Mouse (Mus musculus) lung, postnatal 0 days (tissue): ENCODE results near the gene Hc.

Source experiments
- CTCF ChIP-seq: IDR thresholded peaks from 2 replicates; pipeline ENCODE4 v1.5.1; 2016; ENCODE audit warnings: antibody characterized with exemption, mild to moderate bottlenecking
- EP300 ChIP-seq: IDR thresholded peaks from 2 replicates; pipeline ENCODE4 v1.6.1; 2016; ENCODE audit warnings: antibody characterized with exemption, mild to moderate bottlenecking, control low read depth

DNA sequence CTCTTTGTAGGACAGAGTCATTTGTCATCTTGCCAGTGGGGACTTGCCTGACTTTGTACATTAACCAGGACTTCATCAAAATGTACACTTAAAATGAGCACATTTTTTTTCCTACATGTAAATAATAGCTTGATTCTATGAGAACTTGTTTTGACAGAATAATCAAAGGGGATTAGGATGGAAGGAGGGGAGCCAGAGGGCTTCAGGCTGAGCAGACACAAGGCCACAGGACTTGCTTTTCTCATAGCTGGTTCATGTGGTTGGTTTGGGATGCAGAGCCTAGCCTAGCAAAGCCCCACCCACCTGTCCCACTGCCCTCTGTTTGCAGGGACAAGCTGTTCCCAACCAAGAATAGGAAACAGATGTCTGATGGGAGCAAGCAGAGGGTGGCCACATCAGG, 109.8 kb downstream of the Hc start:
- TF ChIP-seq CTCF (no peak), EP300 (no peak)
